Mouse (Mus musculus): ENCODE measurements at regions not wholly inside any gene's neighbourhood (a gene's known extent, or its start where the extent isn't known, plus 50 kb on each side); places are given as distances from the start of the nearest gene placed in this dataset.

DNA sequence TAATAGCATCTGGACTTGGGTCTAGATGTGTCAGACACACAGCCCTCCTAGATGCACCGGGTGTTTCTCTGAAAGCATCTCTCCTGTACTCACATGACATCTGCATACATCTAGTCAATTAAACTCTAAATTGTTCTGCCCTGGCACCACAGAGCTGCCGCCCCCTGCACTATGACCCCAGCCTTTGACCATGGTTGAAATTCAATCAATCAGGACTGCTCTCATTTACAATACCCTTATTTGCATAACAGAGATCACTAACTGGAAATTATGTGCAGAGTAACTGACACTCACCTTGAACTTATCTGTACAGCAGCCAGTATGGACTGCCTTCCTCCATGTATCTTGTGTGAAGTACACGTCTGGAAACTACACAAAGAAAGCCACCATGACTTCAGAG, 193.5 kb upstream of the Arpp21 start:
- WGBS = 66% methylated on average over 3 of the region's 3 CpGs
- H3K4me2 ChIP-seq = no peak overlapping the region
- no peak overlapping the region for H3K27ac ChIP-seq
- no peaks in the 10 kb centered on the region for H3K9me3 ChIP-seq (replicated peaks)
- no peak for ATAC-seq
- H3K4me1 ChIP-seq = 0 out of 2 replicates have a peak, but pooled peaks cover 3% of the 10 kb centered on the region
- no peak overlapping the region for H3K4me3 ChIP-seq
- no peaks in the 10 kb centered on the region for H3K36me3 ChIP-seq (ENCODE audit: poor library complexity, severe bottlenecking)
- no peaks in the 10 kb centered on the region for H3K27me3 ChIP-seq
- H3K9ac ChIP-seq = no peak overlapping the region

DNA sequence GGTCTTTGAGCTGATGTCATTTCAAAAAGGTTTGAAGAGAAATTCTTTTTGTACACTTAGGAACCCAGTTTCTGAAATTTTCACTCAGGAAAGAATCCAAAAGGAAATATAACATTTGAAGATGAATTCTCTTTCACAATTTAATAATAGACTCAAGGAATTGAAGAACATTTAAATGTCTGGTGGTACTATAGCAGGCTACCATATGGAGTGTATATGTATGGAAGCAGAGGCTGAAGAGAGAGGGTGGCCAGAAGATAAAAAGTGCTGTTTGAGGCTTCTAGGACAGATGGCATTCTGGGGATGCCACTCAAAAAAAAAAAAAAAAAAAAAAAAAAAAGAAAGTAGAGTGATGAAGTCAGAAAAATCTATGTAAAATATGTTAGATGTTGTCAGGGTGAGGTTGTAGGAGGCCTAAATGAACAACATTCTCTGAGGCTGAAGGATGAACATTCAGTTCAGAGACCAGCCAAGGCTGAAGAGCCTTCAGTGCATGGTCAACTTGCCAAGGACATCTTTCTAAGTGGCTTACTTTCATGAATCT, 170.1 kb upstream of the Arpp21 start:
- Histone ChIP-seq H3K4me2 (no peak overlapping the region), H3K9ac (no peak overlapping the region), H3K27ac (no peak overlapping the region), H3K9me3 (replicated peaks) (no peaks in the 10 kb centered on the region), H3K27me3 (no peaks in the 10 kb centered on the region), H3K4me3 (no peak overlapping the region), H3K4me1 (no peaks in the 10 kb centered on the region), H3K36me3 (ENCODE audit: poor library complexity, severe bottlenecking) (no peaks in the 10 kb centered on the region)
- ATAC-seq = no peak

DNA sequence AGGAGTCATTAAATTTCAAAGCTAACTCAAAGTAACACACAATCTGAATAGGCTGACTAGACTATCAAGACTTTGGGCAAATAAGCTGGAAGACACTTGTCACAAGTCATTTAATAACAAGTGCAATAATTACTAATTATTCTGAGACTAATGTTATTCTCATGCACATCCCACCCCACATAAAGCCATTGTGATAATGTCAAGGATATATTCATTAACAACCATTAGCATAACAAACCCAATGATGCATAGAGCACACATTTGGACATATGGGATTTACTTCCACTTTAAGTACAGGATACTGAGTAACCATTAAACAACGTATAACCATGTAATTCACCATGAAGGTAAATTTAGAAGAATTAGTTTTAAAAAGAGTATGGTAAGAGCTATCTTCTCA, 135.0 kb upstream of the Arpp21 start:
- Histone ChIP-seq H3K9ac (no peak overlapping the region), H3K4me1 (no peaks in the 10 kb centered on the region), H3K9me3 (replicated peaks) (no peaks in the 10 kb centered on the region), H3K4me3 (no peak overlapping the region), H3K4me2 (no peak overlapping the region), H3K27ac (no peak overlapping the region), H3K36me3 (ENCODE audit: poor library complexity, severe bottlenecking) (no peaks in the 10 kb centered on the region), H3K27me3 (no peaks in the 10 kb centered on the region)
- no peak for ATAC-seq
- WGBS = 77% methylated on average over 1 of the region's 1 CpGs

DNA sequence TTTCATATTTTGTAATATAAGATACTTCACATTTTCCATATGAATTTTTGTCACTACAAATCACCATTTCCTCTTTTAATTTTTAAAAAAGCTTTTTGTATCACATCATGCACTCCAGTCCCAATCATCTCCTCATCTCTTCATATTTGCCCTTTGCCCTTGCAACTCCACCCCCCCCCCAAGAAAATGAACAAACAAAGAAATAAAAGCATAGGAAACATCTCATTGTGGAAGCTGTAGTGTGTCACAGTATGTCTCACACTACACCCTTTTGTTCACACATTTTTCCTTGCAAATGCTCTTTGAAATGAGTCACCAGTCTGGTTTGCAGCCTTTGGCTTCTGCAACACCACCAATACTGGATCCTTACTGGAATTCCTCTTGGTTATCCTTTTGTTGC, 131.6 kb upstream of the Arpp21 start:
- Histone ChIP-seq H3K4me2 (no peak overlapping the region), H3K27ac (no peak overlapping the region), H3K9ac (no peak overlapping the region), H3K4me1 (no peaks in the 10 kb centered on the region), H3K36me3 (ENCODE audit: poor library complexity, severe bottlenecking) (no peaks in the 10 kb centered on the region), H3K27me3 (no peaks in the 10 kb centered on the region), H3K9me3 (replicated peaks) (no peaks in the 10 kb centered on the region), H3K4me3 (no peak overlapping the region)
- no peak for ATAC-seq

GRCm38 (mm10) chr9:112361355-112361754, 125.6 kb upstream of the Arpp21 start:
- no peak for ATAC-seq
- H3K4me1 ChIP-seq = peaks cover 12% of the 10 kb centered on the region
- no peak overlapping the region for H3K27ac ChIP-seq
- H3K9me3 ChIP-seq (replicated peaks) = no peaks in the 10 kb centered on the region
- WGBS = 84% methylated on average over 3 of the region's 3 CpGs
- H3K36me3 ChIP-seq (ENCODE audit: poor library complexity, severe bottlenecking) = no peaks in the 10 kb centered on the region
- H3K4me2 ChIP-seq = no peak overlapping the region
- no peak overlapping the region for H3K9ac ChIP-seq
- no peak overlapping the region for H3K4me3 ChIP-seq
- H3K27me3 ChIP-seq = no peaks in the 10 kb centered on the region

DNA sequence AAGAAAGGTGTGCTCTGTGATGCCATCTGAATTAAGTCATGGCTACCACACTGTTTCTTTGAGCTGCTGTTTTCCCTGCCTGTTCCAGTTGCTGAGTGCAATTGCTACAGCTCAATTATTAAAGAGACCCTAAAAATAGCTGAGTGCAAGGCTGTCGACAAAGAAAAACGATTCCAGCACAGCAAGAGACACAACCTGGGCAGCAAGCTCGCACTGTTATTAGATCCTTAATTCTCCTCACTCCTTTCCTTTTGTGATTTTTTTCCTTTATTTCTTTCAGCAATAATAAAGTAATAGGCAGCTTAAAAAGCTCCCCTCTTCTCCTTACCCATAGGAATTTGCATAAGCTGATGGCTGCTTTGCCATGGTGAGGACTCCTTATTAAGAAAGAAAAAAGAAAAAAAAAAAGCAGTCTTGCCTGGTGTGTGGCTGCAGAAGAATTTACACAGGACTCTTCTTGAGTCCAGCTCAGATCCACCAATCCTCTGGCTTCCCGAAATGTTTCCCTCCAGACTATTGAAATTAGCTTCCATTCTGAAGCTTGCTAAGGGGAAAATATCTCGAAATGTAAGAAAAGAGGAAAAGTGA, 123.1 kb upstream of the Arpp21 start:
- WGBS = 9% methylated on average over 5 of the region's 5 CpGs
- H3K4me2 ChIP-seq = no peak overlapping the region
- no peak overlapping the region for H3K4me3 ChIP-seq
- H3K27ac ChIP-seq = peak overlapping the region; percentile 62
- no peaks in the 10 kb centered on the region for H3K27me3 ChIP-seq
- ATAC-seq = peak; percentile 59; the same call in 1 of the 2 replicates
- no peak overlapping the region for H3K9ac ChIP-seq
- H3K36me3 ChIP-seq (ENCODE audit: poor library complexity, severe bottlenecking) = no peaks in the 10 kb centered on the region
- H3K9me3 ChIP-seq (replicated peaks) = no peaks in the 10 kb centered on the region
- H3K4me1 ChIP-seq = peaks cover 12% of the 10 kb centered on the region

- Histone ChIP-seq H3K9me3 (replicated peaks) (no peaks in the 10 kb centered on the region), H3K4me3 (no peak overlapping the region), H3K4me2 (no peak overlapping the region), H3K27ac (no peak overlapping the region), H3K27me3 (no peaks in the 10 kb centered on the region), H3K36me3 (ENCODE audit: poor library complexity, severe bottlenecking) (no peaks in the 10 kb centered on the region), H3K9ac (no peak overlapping the region), H3K4me1 (0 out of 2 replicates have a peak, but pooled peaks cover 1% of the 10 kb centered on the region)
- no peak for ATAC-seq
- 90% methylated on average over 3 of the region's 3 CpGs for WGBS
Measured at GRCm38 (mm10) chr9:112353196-112353595, 117.5 kb upstream of the Arpp21 start.

- ATAC-seq = no peak
- no peak overlapping the region for H3K27ac ChIP-seq
Measured at GRCm38 (mm10) chr9:112348942-112349341, 113.2 kb upstream of the Arpp21 start.

GRCm38 (mm10) chr9:112344792-112345191, 109.1 kb upstream of the Arpp21 start:
- WGBS = 83% methylated on average over 1 of the region's 1 CpGs
- Histone ChIP-seq H3K36me3 (ENCODE audit: poor library complexity, severe bottlenecking) (no peaks in the 10 kb centered on the region), H3K9ac (no peak overlapping the region), H3K27ac (no peak overlapping the region), H3K9me3 (replicated peaks) (no peaks in the 10 kb centered on the region), H3K27me3 (no peaks in the 10 kb centered on the region), H3K4me3 (no peak overlapping the region), H3K4me2 (no peak overlapping the region), H3K4me1 (no peaks in the 10 kb centered on the region)
- no peak for ATAC-seq

More at GRCm38 (mm10) chr9:112348942-112349341, 113.2 kb upstream of the Arpp21 start:
- Histone ChIP-seq H3K36me3 (ENCODE audit: poor library complexity, severe bottlenecking) (no peaks in the 10 kb centered on the region), H3K9ac (no peak overlapping the region), H3K9me3 (replicated peaks) (no peaks in the 10 kb centered on the region), H3K4me3 (no peak overlapping the region), H3K4me1 (no peaks in the 10 kb centered on the region), H3K4me2 (no peak overlapping the region), H3K27me3 (no peaks in the 10 kb centered on the region)

DNA sequence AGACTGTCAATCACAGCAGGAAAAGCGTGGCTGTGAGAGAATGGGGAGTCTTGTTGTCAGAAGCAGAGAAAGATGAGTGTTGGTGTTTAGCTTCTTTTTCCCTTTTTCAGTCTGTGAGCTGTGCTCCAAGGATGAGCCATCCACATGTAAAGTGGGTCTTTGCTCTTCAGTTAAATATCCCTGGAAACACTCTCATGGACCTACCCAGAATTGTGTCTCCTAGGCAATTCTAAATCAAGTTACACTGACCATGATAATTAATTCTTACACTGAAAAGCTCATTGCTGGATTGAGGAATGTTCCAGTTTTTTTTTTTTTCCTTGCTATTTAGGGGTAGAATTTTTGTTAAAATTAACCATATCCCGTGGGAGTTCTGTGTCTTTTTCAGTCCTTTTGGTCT, 104.6 kb upstream of the Arpp21 start:
- no peak for ATAC-seq
- no peaks in the 10 kb centered on the region for H3K9me3 ChIP-seq (replicated peaks)
- no peak overlapping the region for H3K27ac ChIP-seq
- H3K4me3 ChIP-seq = no peak overlapping the region
- no peak overlapping the region for H3K9ac ChIP-seq
- no peaks in the 10 kb centered on the region for H3K4me1 ChIP-seq
- 80% methylated on average over 2 of the region's 2 CpGs for WGBS
- no peaks in the 10 kb centered on the region for H3K27me3 ChIP-seq
- H3K36me3 ChIP-seq (ENCODE audit: poor library complexity, severe bottlenecking) = no peaks in the 10 kb centered on the region
- no peak overlapping the region for H3K4me2 ChIP-seq

GRCm38 (mm10) chr9:112320016-112320415, 84.3 kb upstream of the Arpp21 start:
- Histone ChIP-seq H3K4me1 (no peaks in the 10 kb centered on the region), H3K4me3 (no peak overlapping the region), H3K9me3 (replicated peaks) (no peaks in the 10 kb centered on the region), H3K27ac (no peak overlapping the region), H3K4me2 (no peak overlapping the region), H3K27me3 (no peaks in the 10 kb centered on the region), H3K36me3 (ENCODE audit: poor library complexity, severe bottlenecking) (no peaks in the 10 kb centered on the region), H3K9ac (no peak overlapping the region)
- no peak for ATAC-seq
- 66% methylated on average over 5 of the region's 5 CpGs for WGBS

- no peaks in the 10 kb centered on the region for H3K27me3 ChIP-seq
- no peaks in the 10 kb centered on the region for H3K36me3 ChIP-seq (ENCODE audit: poor library complexity, severe bottlenecking)
- H3K27ac ChIP-seq = no peak overlapping the region
- ATAC-seq = no peak
- no peak overlapping the region for H3K4me3 ChIP-seq
- no peak overlapping the region for H3K9ac ChIP-seq
- no peak overlapping the region for H3K4me2 ChIP-seq
- H3K9me3 ChIP-seq (replicated peaks) = no peaks in the 10 kb centered on the region
- no peaks in the 10 kb centered on the region for H3K4me1 ChIP-seq
- WGBS = 77% methylated on average over 5 of the region's 5 CpGs
Measured at GRCm38 (mm10) chr9:112308950-112309349, 73.2 kb upstream of the Arpp21 start.

DNA sequence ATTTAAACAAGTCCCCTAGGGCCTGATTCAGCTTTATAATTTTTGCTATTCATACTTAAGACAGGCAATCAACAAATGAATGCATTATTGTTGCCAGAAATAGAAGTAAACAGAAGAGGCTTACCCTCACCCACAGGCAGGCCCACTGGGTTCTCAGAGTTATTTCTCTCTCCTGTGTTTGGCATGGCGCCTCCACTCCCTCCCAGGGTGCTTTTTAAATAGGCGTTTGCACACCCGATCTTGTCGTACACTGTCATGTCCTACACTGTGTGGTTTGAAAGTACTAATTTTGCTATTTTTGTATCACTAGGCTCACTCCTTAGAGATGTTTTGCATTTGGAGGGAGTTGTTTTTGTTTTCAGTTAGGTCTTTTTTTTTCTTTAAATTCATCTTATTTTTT, 72.1 kb upstream of the Arpp21 start:
- no peak for ATAC-seq
- H3K4me3 ChIP-seq = no peak overlapping the region
- no peaks in the 10 kb centered on the region for H3K4me1 ChIP-seq
- no peaks in the 10 kb centered on the region for H3K27me3 ChIP-seq
- no peak overlapping the region for H3K9ac ChIP-seq
- no peaks in the 10 kb centered on the region for H3K9me3 ChIP-seq (replicated peaks)
- H3K4me2 ChIP-seq = no peak overlapping the region
- no peaks in the 10 kb centered on the region for H3K36me3 ChIP-seq (ENCODE audit: poor library complexity, severe bottlenecking)
- 72% methylated on average over 4 of the region's 4 CpGs for WGBS
- no peak overlapping the region for H3K27ac ChIP-seq
